Mouse (Mus musculus) hindlimb bud, embryonic 11.5 days (tissue): ENCODE data around the gene Vgll1.

Source experiments
- DNase-seq: peaks from one replicate; pipeline ENCODE4 v3.0.0-alpha.2; 2012; ENCODE audit warnings: low read depth, low spot score; ENCODE audit errors: extremely low spot score

Vgll1 gene

DNA sequence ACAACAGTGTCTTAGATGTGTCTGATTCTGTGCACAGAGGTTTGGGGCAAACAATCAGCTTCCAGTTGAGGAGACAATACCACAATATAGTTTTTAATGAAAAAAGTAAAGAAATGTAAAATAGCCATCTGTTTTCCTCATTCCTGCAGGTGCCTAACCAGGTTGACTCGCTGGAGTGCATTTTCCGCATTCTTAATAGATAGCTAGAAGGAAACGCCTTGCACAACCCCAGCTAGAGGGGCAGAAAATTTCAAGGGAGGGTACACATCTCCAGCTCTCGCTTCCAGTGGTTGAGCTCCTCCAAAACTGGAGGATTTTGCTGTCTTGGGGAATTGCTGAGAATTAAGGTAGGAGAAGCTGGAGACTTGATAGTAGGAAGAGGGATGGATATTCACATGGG, at the start of gene Vgll1:
Vgll1 (plus strand) TSS at position 301 of the 400 bp plus-strand sequence.
- no peak for DNase-seq

GRCm38 (mm10) chrX:57042774-57043173, 45.1 kb upstream of the Vgll1 start, which contains the start of gene Brs3:
Gene Brs3 (plus strand): TSS chrX:57043074.
- no peak for DNase-seq

- no peak for DNase-seq
Measured at GRCm38 (mm10) chrX:57043869-57044268, 44.0 kb upstream of the Vgll1 start.

DNA sequence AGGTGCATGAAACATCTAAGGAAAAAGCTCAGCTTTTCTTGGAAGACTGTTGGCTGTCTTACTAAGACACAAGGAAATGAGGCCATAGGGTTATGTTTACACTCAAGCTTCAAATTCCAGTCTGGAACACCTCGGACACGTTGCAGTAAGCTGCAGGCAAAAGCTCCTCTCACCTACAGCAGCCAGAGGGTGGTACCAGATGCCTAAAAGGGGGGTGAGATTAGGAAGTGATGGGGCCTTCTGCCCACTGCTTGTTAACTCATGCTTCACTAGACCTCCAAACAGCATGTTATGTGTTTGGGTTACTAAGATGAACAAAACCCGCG, 35.1 kb upstream of the Vgll1 start:
- DNase-seq: peak; percentile 31

DNA sequence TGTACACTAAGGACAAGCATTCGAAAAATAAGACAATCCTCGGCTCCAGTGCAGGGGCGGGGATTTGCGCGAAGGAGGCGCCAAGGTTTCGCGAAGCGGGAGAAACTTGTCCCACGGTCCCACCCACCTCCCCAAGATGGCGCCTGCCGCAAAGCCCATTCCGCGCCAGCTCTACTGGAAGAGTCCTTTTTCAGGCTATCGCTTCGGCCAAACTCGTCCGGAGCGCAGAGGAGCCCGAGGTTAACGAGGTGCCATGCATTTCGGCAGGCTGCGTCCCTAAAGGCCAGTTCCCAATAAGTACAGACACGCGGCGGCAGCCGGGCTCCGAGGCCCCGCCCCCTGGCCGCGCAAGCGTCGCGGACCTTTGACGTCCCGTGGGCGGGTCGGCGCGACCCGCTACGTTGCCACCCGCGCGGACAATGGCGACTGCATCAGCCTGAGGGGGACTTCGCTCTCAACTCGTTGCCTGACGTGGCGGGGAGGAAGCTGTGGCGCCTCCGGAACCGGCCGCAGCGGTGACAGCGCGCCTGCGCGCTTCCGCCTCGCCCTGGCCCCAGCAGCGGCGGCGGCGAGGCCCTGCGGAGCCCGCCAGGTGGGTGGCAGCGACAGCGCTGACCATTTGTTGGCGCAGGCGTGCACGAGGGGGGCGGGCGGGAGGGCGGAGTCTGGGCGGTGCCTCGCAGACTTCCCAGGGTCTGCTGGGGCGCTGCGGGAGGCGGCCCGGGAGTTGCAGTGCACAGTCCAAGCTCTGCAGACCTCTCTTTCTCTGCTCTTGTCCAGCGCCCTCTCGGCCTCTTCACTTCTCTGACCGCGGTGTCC, 34.5 kb upstream of the Vgll1 start, which contains the start of gene Htatsf1:
Htatsf1 (plus strand) TSS at position 410 of the 819 bp plus-strand sequence.
- DNase-seq: peak; percentile 8

DNA sequence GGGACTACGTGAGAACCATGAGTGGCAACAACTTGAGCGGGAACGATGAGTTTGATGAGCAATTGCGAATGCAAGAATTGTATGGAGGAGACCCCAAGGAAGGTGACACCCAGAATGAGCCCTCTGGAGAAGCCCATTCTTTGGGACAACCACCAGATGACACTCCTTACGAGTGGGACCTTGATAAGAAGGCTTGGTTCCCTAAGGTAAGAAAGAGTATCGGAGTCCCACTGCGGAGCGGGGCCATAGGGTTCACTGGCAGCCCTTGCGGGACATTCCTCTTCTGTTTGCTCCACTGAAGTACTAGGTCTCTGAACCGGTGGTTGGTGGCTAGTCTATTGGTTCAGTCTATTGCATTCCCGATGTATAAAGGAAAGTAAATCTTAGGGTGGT, 33.9 kb upstream of the Vgll1 start:
- no peak for DNase-seq

- DNase-seq: no peak
Measured at GRCm38 (mm10) chrX:57081496-57081895, 6.4 kb upstream of the Vgll1 start.

DNA sequence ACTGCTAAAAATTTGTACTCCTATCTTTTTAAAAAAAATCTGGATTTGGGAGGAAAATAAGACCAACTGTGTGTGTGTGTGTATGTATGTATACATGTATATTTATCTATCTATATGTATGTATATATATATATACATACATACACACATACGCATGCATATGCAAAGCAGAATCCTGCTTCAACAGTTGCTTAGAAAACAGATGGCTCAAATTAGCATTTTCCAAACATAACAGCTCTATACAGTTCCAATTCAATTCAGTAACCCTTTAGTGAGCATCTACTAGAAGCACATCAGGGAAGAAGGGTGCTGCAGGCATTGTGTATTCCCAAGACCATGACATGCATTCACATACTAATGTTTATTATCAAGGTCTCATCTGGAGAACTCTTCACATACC, 15.5 kb downstream of the Vgll1 start:
- no peak for DNase-seq

GRCm38 (mm10) chrX:57106956-57107355, 19.1 kb downstream of the Vgll1 start:
- DNase-seq: no peak

DNA sequence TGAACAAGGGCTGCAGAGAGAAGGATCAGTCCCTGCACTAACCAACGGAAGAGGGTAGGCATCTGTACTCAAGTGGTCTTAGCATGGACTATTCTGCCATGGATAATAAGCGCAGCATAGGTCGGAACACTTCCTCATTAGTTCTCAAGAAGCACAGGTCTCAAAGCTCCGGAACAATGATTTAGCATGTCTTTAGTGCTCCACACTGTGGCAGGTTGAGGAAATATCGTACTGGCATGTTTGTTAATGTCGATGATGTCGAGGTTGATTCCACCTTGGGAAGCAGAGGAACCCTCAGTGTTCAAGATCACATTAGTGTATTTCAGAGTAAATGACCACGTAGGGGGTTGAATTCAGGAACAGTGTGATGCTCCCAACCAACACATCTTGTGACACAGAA, 30.2 kb downstream of the Vgll1 start:
- DNase-seq: no peak

DNA sequence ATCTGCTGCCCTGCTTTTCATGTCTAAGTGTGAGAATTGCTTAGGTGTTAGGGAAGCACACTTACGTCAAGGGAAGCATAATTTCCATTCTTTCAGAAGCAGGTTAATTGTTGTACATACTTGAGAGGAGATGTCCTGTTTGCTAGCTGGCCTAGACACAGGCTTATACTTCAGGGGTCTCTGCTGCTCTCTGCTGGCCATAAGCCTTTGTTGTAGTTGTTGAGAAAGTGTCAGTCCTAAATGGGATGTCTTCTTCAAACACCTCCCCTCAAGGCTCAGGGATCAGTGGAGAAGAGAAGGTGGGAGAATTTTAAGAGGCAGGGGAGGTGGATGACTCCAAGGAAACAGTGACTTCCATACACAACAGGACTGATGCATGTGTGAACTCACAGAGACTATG, 32.9 kb downstream of the Vgll1 start:
- no peak for DNase-seq

GRCm38 (mm10) chrX:57130633-57131032, 42.7 kb downstream of the Vgll1 start:
- DNase-seq: no peak

- DNase-seq: no peak
Measured at GRCm38 (mm10) chrX:57137627-57138026, 49.7 kb downstream of the Vgll1 start.

GRCm38 (mm10) chrX:57153520-57153919, 65.6 kb downstream of the Vgll1 start:
- no peak for DNase-seq
